Mouse (Mus musculus): ENCODE measurements around the gene Sytl1.

Gene Sytl1

DNA sequence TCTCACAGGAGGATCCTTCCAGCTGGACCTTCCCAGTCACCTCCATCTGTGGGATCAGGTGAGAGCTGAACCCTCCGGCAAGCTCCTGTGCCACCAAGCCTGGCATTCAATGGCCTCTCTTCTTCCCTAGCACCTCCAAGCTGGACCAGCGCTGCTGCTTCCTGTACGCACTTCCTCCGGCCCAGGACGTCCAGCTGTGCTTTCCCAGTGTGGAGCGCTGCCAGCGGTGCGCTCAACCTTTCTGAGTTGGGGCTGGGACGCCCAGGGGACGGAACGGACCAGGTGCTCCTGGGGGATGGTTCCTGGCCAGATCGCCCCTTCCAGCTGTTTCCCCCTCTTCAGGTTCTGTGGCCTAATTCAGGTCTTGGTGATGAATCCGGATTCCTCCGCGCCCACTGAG, 15.8 kb downstream of the Sytl1 start:
- DNase-seq (ENCODE audit: low read depth) = no peak

DNA sequence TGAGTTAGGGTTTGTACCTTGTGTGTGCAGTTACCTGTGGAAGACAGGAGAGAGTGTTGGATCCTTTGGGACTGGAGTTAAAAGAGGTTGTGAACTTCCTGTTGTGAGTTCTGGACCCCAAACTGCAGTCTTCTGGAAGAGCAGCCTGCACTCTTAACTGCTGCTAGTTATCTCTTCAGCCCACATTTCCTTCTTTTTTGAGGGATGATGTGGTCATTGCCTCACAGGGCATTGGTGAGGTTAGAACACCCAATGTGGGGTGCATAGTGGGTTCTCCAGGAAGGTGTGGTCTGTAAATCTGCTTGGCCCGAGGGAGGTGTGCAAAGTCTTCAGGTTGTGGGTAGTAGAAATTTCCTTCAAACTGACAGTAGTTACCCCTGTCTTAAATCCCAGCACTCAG, 18.6 kb downstream of the Sytl1 start:
- DNase-seq (ENCODE audit: low read depth) = peak; percentile 91

- no peak for DNase-seq (ENCODE audit: low read depth)
These were observed 19.4 kb downstream of the Sytl1 start for GRCm38 (mm10) chr4:133243538-133243937.

DNA sequence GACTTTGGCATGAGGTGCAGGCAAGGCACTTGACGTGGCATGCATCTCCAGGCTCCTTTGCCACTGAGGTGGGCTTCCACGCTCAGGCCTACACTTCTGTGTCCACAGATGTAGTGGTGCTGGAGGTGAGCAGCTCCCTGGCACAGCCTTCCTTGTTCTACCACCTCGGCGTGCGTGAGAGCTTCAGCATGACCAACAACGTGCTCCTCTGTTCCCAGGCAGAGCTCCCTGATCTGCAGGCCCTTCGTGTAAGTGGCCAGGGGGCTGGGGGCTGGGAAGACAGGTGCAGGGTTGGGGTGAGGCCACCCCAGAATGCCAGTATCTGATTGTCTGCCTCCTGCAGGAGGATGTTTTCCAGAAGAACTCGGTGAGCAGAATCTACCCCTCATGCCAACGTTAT, 20.2 kb downstream of the Sytl1 start:
- no peak for DNase-seq (ENCODE audit: low read depth)

DNA sequence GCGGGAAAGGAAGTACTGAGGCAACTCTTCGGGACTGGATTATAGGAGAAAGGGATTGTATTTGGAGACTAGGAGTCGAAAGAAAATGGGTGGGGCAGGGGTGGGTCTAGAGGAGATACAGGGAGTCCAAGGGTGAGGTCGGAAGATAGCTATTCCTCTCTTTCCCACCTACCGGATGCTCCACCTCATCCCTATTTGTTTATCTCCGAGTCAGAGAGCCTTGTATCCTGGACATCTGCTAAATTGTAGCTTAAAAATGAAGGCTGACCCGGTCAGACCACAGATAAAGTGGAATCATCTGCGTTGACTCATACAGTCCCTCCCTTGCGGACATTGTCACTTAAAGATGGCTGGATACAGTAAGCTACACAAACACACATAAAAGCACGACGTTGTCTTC, 21.0 kb downstream of the Sytl1 start:
- peak; percentile 43 for DNase-seq (ENCODE audit: low read depth)

GRCm38 (mm10) chr4:133240934-133241908, 21.7 kb downstream of the Sytl1 start:
- DNase-seq (ENCODE audit: low read depth) = peak; percentile 93

GRCm38 (mm10) chr4:133240490-133240921, 22.4 kb downstream of the Sytl1 start, which contains the start of gene Map3k6:
Gene Map3k6, plus strand, starts transcription at chr4:133240818.
- peak; percentile 90 for DNase-seq (ENCODE audit: low read depth)

DNA sequence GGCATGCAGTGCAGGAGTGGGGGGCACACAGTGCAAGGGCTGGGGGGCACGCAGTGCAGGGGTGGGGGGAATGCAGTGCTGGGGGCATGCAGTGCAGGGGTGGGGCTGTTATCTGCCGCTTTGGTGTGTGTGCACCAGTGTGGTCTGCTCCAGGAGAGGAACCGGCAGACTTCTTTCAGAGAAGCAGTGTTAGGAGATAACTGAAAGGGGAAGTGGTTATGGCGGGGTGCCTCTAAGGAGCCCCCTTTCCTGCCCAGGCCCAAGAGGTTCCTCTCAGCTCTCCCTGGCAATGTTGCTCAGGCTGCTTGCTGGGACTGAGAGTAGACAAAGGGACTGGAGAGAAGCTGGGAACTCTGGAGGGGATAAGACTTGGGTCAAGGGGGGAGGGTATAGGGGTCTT, 25.0 kb downstream of the Sytl1 start:
- peak; percentile 91 for DNase-seq (ENCODE audit: low read depth)

- DNase-seq (ENCODE audit: low read depth) = peak; percentile 54
These were observed 27.5 kb downstream of the Sytl1 start for GRCm38 (mm10) chr4:133235415-133235814.

DNA sequence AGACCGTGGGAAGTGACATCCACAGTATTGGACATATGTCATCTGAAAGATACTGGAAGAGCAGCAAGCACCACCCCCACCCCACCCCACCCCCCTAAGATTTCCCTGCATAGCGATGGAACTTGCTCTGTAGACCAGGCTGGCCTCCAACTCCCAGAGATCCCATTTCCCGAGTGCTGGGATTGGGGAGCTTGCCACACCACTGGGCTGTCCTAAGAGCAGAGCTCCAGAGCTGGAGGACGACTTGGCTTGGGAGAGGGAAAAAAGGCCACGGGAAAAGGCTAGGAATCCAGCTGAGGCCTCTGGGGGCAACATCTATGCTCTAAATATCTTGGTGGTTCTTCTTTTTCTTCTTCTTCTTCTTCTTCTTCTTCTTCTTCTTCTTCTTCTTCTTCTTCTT, 28.1 kb downstream of the Sytl1 start:
- DNase-seq (ENCODE audit: low read depth) = no peak

GRCm38 (mm10) chr4:133233285-133233976, 29.5 kb downstream of the Sytl1 start:
- peak; percentile 74 for DNase-seq (ENCODE audit: low read depth)

DNA sequence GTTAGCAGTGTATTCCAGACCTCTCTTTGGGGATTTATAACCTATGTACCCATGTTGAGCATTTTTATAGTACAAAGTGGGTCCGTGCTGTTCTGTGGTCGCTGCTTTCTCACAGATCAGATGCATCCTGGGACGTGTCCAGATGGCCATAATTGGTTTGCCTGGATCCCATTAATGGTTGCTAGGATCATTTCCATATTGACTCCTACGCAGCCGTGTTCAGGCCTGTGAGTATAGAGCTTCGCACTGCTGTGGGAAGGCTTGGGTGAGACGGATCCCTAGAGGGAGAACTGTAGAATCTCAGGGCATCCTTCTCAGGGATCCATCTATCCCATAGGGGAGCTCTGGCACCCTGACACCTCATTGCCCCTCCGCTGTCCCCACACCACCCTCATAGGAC, 33.3 kb downstream of the Sytl1 start:
- no peak for DNase-seq (ENCODE audit: low read depth)

DNA sequence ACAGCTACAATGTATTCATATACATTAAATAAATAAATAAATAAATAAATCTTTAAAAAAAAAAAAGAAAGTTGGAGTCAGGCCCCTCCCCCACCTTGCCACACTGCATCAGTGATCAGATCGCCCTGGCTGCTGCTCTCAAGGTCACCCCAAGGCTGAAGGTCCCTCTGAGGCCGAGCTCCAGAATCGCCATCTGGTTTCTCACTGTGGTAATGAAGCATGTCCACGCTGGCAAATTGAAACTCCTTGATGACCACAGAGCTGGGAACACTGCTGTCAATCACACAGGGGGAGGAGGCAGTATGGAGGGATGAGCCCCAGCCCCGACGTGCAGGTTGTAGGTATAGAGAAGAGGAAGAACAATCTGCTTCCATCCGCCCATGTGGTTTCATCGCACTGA, 35.3 kb downstream of the Sytl1 start:
- peak; percentile 34 for DNase-seq (ENCODE audit: low read depth)

GRCm38 (mm10) chr4:133226073-133226472, 36.8 kb downstream of the Sytl1 start:
- DNase-seq (ENCODE audit: low read depth) = no peak

DNA sequence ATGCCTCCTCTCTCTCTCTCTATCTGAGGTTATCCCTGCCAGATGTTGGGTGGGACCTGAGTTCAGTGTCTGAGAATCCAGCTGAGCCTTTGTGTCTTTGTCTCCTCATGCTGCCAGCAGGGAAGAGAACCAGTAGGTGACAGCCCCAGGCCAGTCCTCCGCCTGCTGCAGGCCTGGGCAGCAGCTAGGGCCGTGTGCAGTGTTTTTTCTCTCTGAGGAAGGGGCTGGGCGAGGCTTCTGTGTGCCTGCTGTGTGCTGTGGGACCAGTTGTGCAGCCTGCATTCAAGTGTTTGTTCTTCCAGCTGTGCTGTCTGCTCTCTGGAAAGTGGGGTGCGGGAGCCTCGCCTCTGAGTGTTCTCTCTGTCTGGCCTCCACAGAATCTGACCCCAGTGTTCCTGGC, 39.0 kb downstream of the Sytl1 start:
- DNase-seq (ENCODE audit: low read depth) = no peak

GRCm38 (mm10) chr4:133221701-133222100, 41.2 kb downstream of the Sytl1 start:
- no peak for DNase-seq (ENCODE audit: low read depth)

- no peak for DNase-seq (ENCODE audit: low read depth)
These were observed 42.3 kb downstream of the Sytl1 start for GRCm38 (mm10) chr4:133220656-133221055.

DNA sequence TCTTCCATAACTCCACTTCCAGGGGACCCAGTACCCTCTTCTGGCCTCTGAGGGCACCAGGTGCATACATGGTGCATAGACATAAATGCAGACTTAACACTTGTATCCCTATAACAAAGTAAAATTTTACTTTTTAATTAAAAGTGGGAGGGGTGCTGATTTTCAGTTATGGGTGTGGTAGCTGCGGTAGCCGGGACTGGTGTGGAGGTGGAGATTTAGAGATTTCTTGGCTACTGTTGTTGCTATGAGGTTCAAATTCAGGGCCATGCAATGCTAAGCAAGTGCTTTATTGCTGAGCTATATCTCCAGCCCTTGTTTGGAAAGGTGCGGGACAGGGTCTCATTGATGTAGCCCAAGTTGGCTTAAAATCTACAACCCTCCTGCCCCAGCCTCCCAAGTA, 44.2 kb downstream of the Sytl1 start:
- no peak for DNase-seq (ENCODE audit: low read depth)

DNA sequence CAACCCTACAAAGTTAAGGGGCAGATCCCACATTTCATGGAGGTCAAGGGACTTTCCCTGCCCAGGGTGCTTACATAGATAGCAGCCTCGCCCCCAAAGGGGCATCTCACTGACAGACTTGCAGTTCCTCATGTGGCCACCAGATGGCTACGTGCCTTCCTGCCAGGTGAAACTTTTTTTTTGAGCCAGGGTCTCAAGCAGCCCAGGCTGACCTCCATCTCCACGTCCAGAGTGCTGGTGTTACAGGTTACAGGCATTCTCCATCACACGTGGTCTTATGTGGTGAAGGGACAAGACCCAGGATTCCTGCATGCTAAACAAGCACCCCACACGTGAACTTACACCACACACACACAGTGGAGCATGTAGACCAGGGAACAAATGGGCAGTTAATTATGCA, 45.3 kb downstream of the Sytl1 start:
- DNase-seq (ENCODE audit: low read depth) = peak; percentile 55

GRCm38 (mm10) chr4:133213661-133214060, 49.3 kb downstream of the Sytl1 start:
- DNase-seq (ENCODE audit: low read depth) = no peak

DNA sequence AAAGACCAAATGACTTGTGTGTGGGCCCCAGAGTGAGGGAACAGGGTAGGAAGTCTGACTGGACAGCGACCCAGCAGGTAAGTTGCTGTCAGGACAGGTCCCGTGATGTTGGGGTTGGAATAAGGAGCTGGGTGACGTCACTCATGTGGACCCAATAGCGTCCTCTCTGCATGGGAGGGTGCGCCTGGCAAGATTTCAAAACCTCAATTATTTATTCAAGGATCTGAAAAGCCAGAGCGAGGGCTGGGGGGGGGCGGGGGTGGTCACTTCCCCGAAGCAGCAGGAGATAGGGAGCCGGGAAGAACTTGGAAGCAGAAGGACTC, 49.7 kb downstream of the Sytl1 start:
- DNase-seq (ENCODE audit: low read depth) = no peak

- DNase-seq (ENCODE audit: low read depth) = peak; percentile 66
These were observed 50.2 kb downstream of the Sytl1 start for GRCm38 (mm10) chr4:133212562-133213267.
